Mouse (Mus musculus): ENCODE results near the gene Eps15. TPM values are rescaled to one million over a fixed set of nuclear protein-coding genes. Genes with fewer than 3 reads are reported as not detected.

Eps15 gene
- total RNA-seq, 4 experiments from 2014 or later: 195 to 231 (median 218) TPM

DNA sequence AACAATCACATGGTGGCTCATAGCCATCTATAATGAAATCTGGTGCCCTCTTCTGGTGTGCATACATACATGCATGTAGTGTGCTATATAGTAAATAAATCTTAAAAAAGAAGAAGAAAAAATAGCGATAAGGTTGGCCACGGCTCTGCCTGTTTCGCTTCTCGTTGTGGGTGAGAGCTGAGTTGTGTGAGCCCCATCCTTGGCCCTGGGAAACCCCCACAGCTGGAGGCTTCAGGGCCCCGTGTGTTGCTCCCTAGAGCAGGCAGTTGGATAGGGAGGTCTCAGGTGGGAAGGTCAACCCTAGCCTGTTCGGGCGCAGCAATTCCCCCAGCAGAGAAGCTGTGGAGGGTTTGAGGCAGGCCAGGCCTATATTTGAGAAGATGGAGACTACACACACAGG, 150.2 kb downstream of the Eps15 start:
- DNase-seq (ENCODE audit: low spot score in 2 of 2): no peak

GRCm38 (mm10) chr4:109430854-109431253, 150.8 kb downstream of the Eps15 start:
- DNase-seq (ENCODE audit: low spot score in 2 of 2): peak in 1 of 2 experiments; percentile 48

DNA sequence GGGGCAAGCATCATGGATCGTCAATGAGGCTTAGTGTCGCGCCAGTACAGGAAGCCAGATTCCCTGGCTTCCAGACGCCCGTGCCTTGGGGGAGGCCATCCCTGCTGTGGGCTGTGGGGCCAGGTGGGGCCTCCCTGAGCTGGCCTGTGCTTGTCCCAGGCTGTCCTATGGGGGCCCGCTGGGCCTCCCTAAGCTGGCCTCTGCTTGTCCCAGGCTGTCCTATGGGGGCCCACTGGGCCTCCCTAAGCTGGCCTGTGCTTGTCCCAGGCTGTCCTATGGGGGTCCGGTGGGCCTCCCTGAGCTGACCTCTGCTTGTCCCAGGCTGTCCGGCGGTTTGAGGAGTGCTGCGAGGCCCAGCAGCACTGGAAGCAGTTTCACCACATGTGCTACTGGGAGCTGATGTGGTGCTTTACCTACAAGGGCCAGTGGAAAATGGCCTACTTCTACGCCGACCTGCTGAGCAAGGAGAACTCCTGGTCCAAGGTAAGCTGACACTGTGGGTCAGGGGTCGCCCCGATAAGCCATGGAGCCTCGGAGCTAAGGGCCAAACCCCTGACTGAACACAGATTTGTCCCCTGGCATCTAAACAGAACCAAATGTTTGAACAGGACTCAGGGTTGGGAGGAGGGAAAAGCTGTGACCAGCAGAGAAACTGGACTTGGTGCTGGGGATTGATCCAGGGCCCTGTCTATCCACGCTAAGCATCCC, 152.8 kb downstream of the Eps15 start:
- DNase-seq (ENCODE audit: low spot score in 2 of 2): no peak

GRCm38 (mm10) chr4:109433641-109434040, 153.6 kb downstream of the Eps15 start:
- no peak for DNase-seq (ENCODE audit: low spot score in 2 of 2)

- DNase-seq (ENCODE audit: low spot score in 2 of 2): no peak
Observed at GRCm38 (mm10) chr4:109434256-109434655, 154.2 kb downstream of the Eps15 start.

Other genes with a start within 250 kb of the Eps15 start
- 10 to 100 TPM; 48.2 to 59.2 (median 56.3) TPM for gene Osbpl9, start 78.0 kb upstream of the Eps15 start, total RNA-seq (2022)
- 1 to 10 TPM in 2 of 4 experiments, under 1 TPM in 2; 0.76 to 2.0 (median 1.0) TPM for gene Calr4, start 45.8 kb upstream of the Eps15 start, total RNA-seq (2022)
- gene Ttc39a, start 126.4 kb downstream of the Eps15 start, total RNA-seq (2022): 1 to 10 TPM; 2.2 to 2.7 (median 2.6) TPM
- gene Rnf11, start 204.5 kb downstream of the Eps15 start, total RNA-seq (2022): 100 to 1,000 TPM; 157 to 186 (median 170) TPM